Mouse (Mus musculus): ENCODE results near the gene Nmur1.
"Not testable (repeated sequence)": the region's sequence is repeated elsewhere in the genome, so short reads cannot be mapped to it uniquely, and the experiment has no call there.

Gene Nmur1

GRCm38 (mm10) chr1:86426128-86426527 is at the start of gene Nmur1, which contains the start of gene Tex44:
Nmur1 (minus strand) TSS chr1:86426228.
Tex44 (plus strand) TSS chr1:86426329.
- DNase-seq (ENCODE audit: extremely low spot score, low read depth, low spot score), result no peak

- no peak for DNase-seq (ENCODE audit: extremely low spot score, low read depth, low spot score)
Observed at GRCm38 (mm10) chr1:86473109-86473760, 47.2 kb upstream of the Nmur1 start.

GRCm38 (mm10) chr1:86472197-86472952 is 46.3 kb upstream of the Nmur1 start:
- DNase-seq (ENCODE audit: extremely low spot score, low read depth, low spot score), result no peak

- DNase-seq (ENCODE audit: extremely low spot score, low read depth, low spot score), result not testable (repeated sequence)
Observed at GRCm38 (mm10) chr1:86471504-86471961, 45.5 kb upstream of the Nmur1 start.

- no peak for DNase-seq (ENCODE audit: extremely low spot score, low read depth, low spot score)
Observed at GRCm38 (mm10) chr1:86470519-86471181, 44.6 kb upstream of the Nmur1 start.

GRCm38 (mm10) chr1:86469876-86470275 is 43.8 kb upstream of the Nmur1 start:
- DNase-seq (ENCODE audit: extremely low spot score, low read depth, low spot score), result no peak

GRCm38 (mm10) chr1:86467416-86467815 is 41.4 kb upstream of the Nmur1 start:
- DNase-seq (ENCODE audit: extremely low spot score, low read depth, low spot score), result no peak

- no peak for DNase-seq (ENCODE audit: extremely low spot score, low read depth, low spot score)
Observed at GRCm38 (mm10) chr1:86464875-86465224, 38.8 kb upstream of the Nmur1 start.

GRCm38 (mm10) chr1:86464223-86464874 is 38.3 kb upstream of the Nmur1 start:
- no peak for DNase-seq (ENCODE audit: extremely low spot score, low read depth, low spot score)

GRCm38 (mm10) chr1:86459371-86459770 is 33.3 kb upstream of the Nmur1 start:
- no peak for DNase-seq (ENCODE audit: extremely low spot score, low read depth, low spot score)

- no peak for DNase-seq (ENCODE audit: extremely low spot score, low read depth, low spot score)
Observed at GRCm38 (mm10) chr1:86456892-86457581, 31.0 kb upstream of the Nmur1 start.

- DNase-seq (ENCODE audit: extremely low spot score, low read depth, low spot score), result no peak
Observed at GRCm38 (mm10) chr1:86452713-86453112, 26.7 kb upstream of the Nmur1 start.

- no peak for DNase-seq (ENCODE audit: extremely low spot score, low read depth, low spot score)
Observed at GRCm38 (mm10) chr1:86449966-86450365, 23.9 kb upstream of the Nmur1 start.

GRCm38 (mm10) chr1:86448272-86448671 is 22.2 kb upstream of the Nmur1 start:
- no peak for DNase-seq (ENCODE audit: extremely low spot score, low read depth, low spot score)

GRCm38 (mm10) chr1:86447596-86448171 is 21.7 kb upstream of the Nmur1 start:
- no peak for DNase-seq (ENCODE audit: extremely low spot score, low read depth, low spot score)

- DNase-seq (ENCODE audit: extremely low spot score, low read depth, low spot score), result no peak
Observed at GRCm38 (mm10) chr1:86443386-86444172, 17.6 kb upstream of the Nmur1 start.

- no peak for DNase-seq (ENCODE audit: extremely low spot score, low read depth, low spot score)
Observed at GRCm38 (mm10) chr1:86442832-86443231, 16.8 kb upstream of the Nmur1 start.

GRCm38 (mm10) chr1:86441980-86442831 is 16.2 kb upstream of the Nmur1 start:
- no peak for DNase-seq (ENCODE audit: extremely low spot score, low read depth, low spot score)

- DNase-seq (ENCODE audit: extremely low spot score, low read depth, low spot score), result no peak
Observed at GRCm38 (mm10) chr1:86441724-86441979, 15.6 kb upstream of the Nmur1 start.

All from hindlimb bud, embryonic 11.5 days (tissue).